Mouse (Mus musculus) neural tube, embryonic 13.5 days (tissue): ENCODE measurements at regions not wholly inside any gene's neighbourhood (a gene's known extent, or its start where the extent isn't known, plus 50 kb on each side); places are given as distances from the start of the nearest gene placed in this dataset.

ENCODE experiments used
- ATAC-seq: fragments of 200-750 bp; cut with Nextera tagmentation; 2 replicates; pipeline ENCODE4 v1.8.0; 2017; ENCODE audit warnings: low read depth, mild to moderate bottlenecking, moderate TSS enrichment, moderate library complexity
- H3K27ac ChIP-seq: fragments of 300-500 bp; sonication (generic); replicated peaks from 2 replicates; pipeline ENCODE4 v1.5.1; 2015; ENCODE audit warnings: moderate library complexity, mild to moderate bottlenecking, inconsistent platforms
- H3K27me3 ChIP-seq: fragments of 300-500 bp; sonication (generic); 2 replicates; pipeline ENCODE4 v1.6.1; 2015; ENCODE audit warnings: mild to moderate bottlenecking, inconsistent platforms
- H3K36me3 ChIP-seq: fragments of 300-500 bp; sonication (generic); 2 replicates; pipeline ENCODE4 v1.6.1; 2015; ENCODE audit warnings: mild to moderate bottlenecking, inconsistent platforms
- H3K4me1 ChIP-seq: fragments of 300-500 bp; sonication (generic); replicated peaks from 2 replicates; pipeline ENCODE4 v1.6.1; 2015; ENCODE audit warnings: inconsistent platforms
- H3K4me2 ChIP-seq: fragments of 300-500 bp; sonication (generic); 2 replicates; pipeline ENCODE4 v1.6.1; 2015; ENCODE audit warnings: inconsistent platforms, mild to moderate bottlenecking, moderate library complexity
- H3K4me3 ChIP-seq: fragments of 300-500 bp; sonication (generic); 2 replicates; pipeline ENCODE4 v1.5.1; 2015; ENCODE audit warnings: mild to moderate bottlenecking, inconsistent platforms
- H3K9ac ChIP-seq: fragments of 300-500 bp; sonication (generic); 2 replicates; pipeline ENCODE4 v1.6.1; 2015; ENCODE audit warnings: moderate library complexity, mild to moderate bottlenecking, inconsistent platforms
- H3K9me3 ChIP-seq: fragments of 300-500 bp; sonication (generic); 2 replicates; pipeline ENCODE4 v1.6.1; 2016; ENCODE audit warnings: inconsistent platforms
- WGBS: fragments of 180-500 bp; shearing (Covaris S2); methylation state at CpG from one replicate; pipeline ENCODE4 v1.1.7; 2015; 5-methylcytosine and 5-hydroxymethylcytosine counted together

GRCm38 (mm10) chr13:97628608-97629007 is 131.8 kb downstream of the Gm10260 start:
- Histone ChIP-seq H3K4me2 (no peak overlapping the region), H3K9ac (no peak overlapping the region), H3K27ac (no peak overlapping the region), H3K9me3 (no peaks in the 10 kb centered on the region), H3K4me1 (no peaks in the 10 kb centered on the region), H3K4me3 (no peak overlapping the region), H3K36me3 (no peaks in the 10 kb centered on the region), H3K27me3 (no peaks in the 10 kb centered on the region)
- no peak for ATAC-seq
- WGBS, result 90% methylated on average over 7 of the region's 7 CpGs

GRCm38 (mm10) chr13:97627247-97627646 is 133.2 kb downstream of the Gm10260 start:
- H3K36me3 ChIP-seq, result no peaks in the 10 kb centered on the region
- no peak overlapping the region for H3K27ac ChIP-seq
- no peak for ATAC-seq
- no peak overlapping the region for H3K4me3 ChIP-seq
- WGBS, result 88% methylated on average over 10 of the region's 10 CpGs
- H3K9me3 ChIP-seq, result no peaks in the 10 kb centered on the region
- H3K4me1 ChIP-seq, result no peaks in the 10 kb centered on the region
- no peak overlapping the region for H3K4me2 ChIP-seq
- H3K9ac ChIP-seq, result no peak overlapping the region
- no peaks in the 10 kb centered on the region for H3K27me3 ChIP-seq

GRCm38 (mm10) chr13:97626786-97627185 is 133.6 kb downstream of the Gm10260 start:
- no peaks in the 10 kb centered on the region for H3K36me3 ChIP-seq
- no peak for ATAC-seq
- H3K4me2 ChIP-seq, result no peak overlapping the region
- no peak overlapping the region for H3K4me3 ChIP-seq
- H3K27me3 ChIP-seq, result no peaks in the 10 kb centered on the region
- no peak overlapping the region for H3K27ac ChIP-seq
- H3K9me3 ChIP-seq, result no peaks in the 10 kb centered on the region
- no peaks in the 10 kb centered on the region for H3K4me1 ChIP-seq
- H3K9ac ChIP-seq, result no peak overlapping the region
- 80% methylated on average over 5 of the region's 5 CpGs for WGBS

GRCm38 (mm10) chr13:97626116-97626515 is 134.3 kb downstream of the Gm10260 start:
- ATAC-seq, result no peak
- no peak overlapping the region for H3K4me2 ChIP-seq
- H3K4me1 ChIP-seq, result no peaks in the 10 kb centered on the region
- no peak overlapping the region for H3K9ac ChIP-seq
- no peaks in the 10 kb centered on the region for H3K27me3 ChIP-seq
- 94% methylated on average over 5 of the region's 5 CpGs for WGBS
- no peak overlapping the region for H3K27ac ChIP-seq
- H3K36me3 ChIP-seq, result no peaks in the 10 kb centered on the region
- no peak overlapping the region for H3K4me3 ChIP-seq
- no peaks in the 10 kb centered on the region for H3K9me3 ChIP-seq

- WGBS, result 82% methylated on average over 4 of the region's 4 CpGs
- no peak overlapping the region for H3K4me2 ChIP-seq
- no peaks in the 10 kb centered on the region for H3K36me3 ChIP-seq
- no peak overlapping the region for H3K4me3 ChIP-seq
- H3K27ac ChIP-seq, result no peak overlapping the region
- ATAC-seq, result no peak
- H3K27me3 ChIP-seq, result no peaks in the 10 kb centered on the region
- H3K9me3 ChIP-seq, result no peaks in the 10 kb centered on the region
- no peak overlapping the region for H3K9ac ChIP-seq
- H3K4me1 ChIP-seq, result no peaks in the 10 kb centered on the region
Measured at GRCm38 (mm10) chr13:97625391-97625790, 135.0 kb downstream of the Gm10260 start.

- Histone ChIP-seq H3K27me3 (no peaks in the 10 kb centered on the region), H3K4me3 (no peak overlapping the region), H3K9ac (no peak overlapping the region), H3K36me3 (no peaks in the 10 kb centered on the region), H3K4me2 (no peak overlapping the region), H3K4me1 (0 out of 2 replicates have a peak, but pooled peaks cover 3% of the 10 kb centered on the region), H3K27ac (no peak overlapping the region), H3K9me3 (no peaks in the 10 kb centered on the region)
- no peak for ATAC-seq
- 87% methylated on average over 6 of the region's 6 CpGs for WGBS
Measured at GRCm38 (mm10) chr13:97618190-97618586, 142.2 kb downstream of the Gm10260 start.

GRCm38 (mm10) chr13:97617511-97618189 is 142.8 kb downstream of the Gm10260 start:
- H3K4me3 ChIP-seq, result no peak overlapping the region
- no peaks in the 10 kb centered on the region for H3K27me3 ChIP-seq
- no peaks in the 10 kb centered on the region for H3K9me3 ChIP-seq
- 72% methylated on average over 13 of the region's 13 CpGs for WGBS
- no peak overlapping the region for H3K9ac ChIP-seq
- 0 out of 2 replicates have a peak, but pooled peaks cover 3% of the 10 kb centered on the region for H3K4me1 ChIP-seq
- no peak overlapping the region for H3K27ac ChIP-seq
- ATAC-seq, result no peak
- H3K4me2 ChIP-seq, result no peak overlapping the region
- H3K36me3 ChIP-seq, result no peaks in the 10 kb centered on the region

- Histone ChIP-seq H3K36me3 (no peaks in the 10 kb centered on the region), H3K27me3 (no peaks in the 10 kb centered on the region), H3K4me2 (no peak overlapping the region), H3K4me1 (0 out of 2 replicates have a peak, but pooled peaks cover 3% of the 10 kb centered on the region), H3K4me3 (no peak overlapping the region), H3K9me3 (no peaks in the 10 kb centered on the region), H3K27ac (no peak overlapping the region), H3K9ac (no peak overlapping the region)
- ATAC-seq, result no peak
Measured at GRCm38 (mm10) chr13:97616919-97617318, 143.5 kb downstream of the Gm10260 start.

- Histone ChIP-seq H3K4me1 (peaks cover 18% of the 10 kb centered on the region), H3K4me2 (0 out of 2 replicates have a peak overlapping the region, but pooled peaks have one; percentile 13), H3K36me3 (no peaks in the 10 kb centered on the region), H3K27me3 (no peaks in the 10 kb centered on the region), H3K9ac (no peak overlapping the region), H3K27ac (peak overlapping the region; percentile 59; the same call in 1 of the 2 replicates), H3K4me3 (no peak overlapping the region), H3K9me3 (no peaks in the 10 kb centered on the region)
- no peak; the same call in 1 of the 2 replicates for ATAC-seq
- WGBS, result 15% methylated on average over 11 of the region's 11 CpGs
Measured at GRCm38 (mm10) chr13:97607221-97607723, 153.2 kb downstream of the Gm10260 start.

- Histone ChIP-seq H3K27me3 (no peaks in the 10 kb centered on the region), H3K4me1 (peaks cover 30% of the 10 kb centered on the region), H3K4me3 (no peak overlapping the region), H3K36me3 (no peaks in the 10 kb centered on the region), H3K9me3 (no peaks in the 10 kb centered on the region), H3K9ac (no peak overlapping the region), H3K4me2 (no peak overlapping the region), H3K27ac (no peak overlapping the region)
- WGBS, result 83% methylated on average over 3 of the region's 3 CpGs
- ATAC-seq, result no peak
Measured at GRCm38 (mm10) chr13:97604451-97604850, 156.0 kb downstream of the Gm10260 start.

- no peak overlapping the region for H3K4me3 ChIP-seq
- ATAC-seq, result no peak
- WGBS, result 65% methylated on average over 7 of the region's 7 CpGs
Measured at GRCm38 (mm10) chr13:97601135-97601730, 159.2 kb downstream of the Gm10260 start.

GRCm38 (mm10) chr13:97600136-97600535 is 160.3 kb downstream of the Gm10260 start:
- Histone ChIP-seq H3K9me3 (no peaks in the 10 kb centered on the region), H3K36me3 (no peaks in the 10 kb centered on the region), H3K27me3 (no peaks in the 10 kb centered on the region), H3K4me2 (no peak overlapping the region), H3K4me1 (peaks cover 33% of the 10 kb centered on the region), H3K4me3 (no peak overlapping the region), H3K9ac (no peak overlapping the region), H3K27ac (no peak overlapping the region)
- 77% methylated on average over 7 of the region's 7 CpGs for WGBS
- no peak for ATAC-seq

More at GRCm38 (mm10) chr13:97601135-97601730, 159.2 kb downstream of the Gm10260 start:
- Histone ChIP-seq H3K27me3 (no peaks in the 10 kb centered on the region), H3K4me1 (peaks cover 33% of the 10 kb centered on the region), H3K27ac (no peak overlapping the region), H3K36me3 (no peaks in the 10 kb centered on the region), H3K9ac (no peak overlapping the region), H3K9me3 (no peaks in the 10 kb centered on the region), H3K4me2 (no peak overlapping the region)
